Mouse (Mus musculus): ENCODE measurements at regions not wholly inside any gene's neighbourhood (a gene's known extent, or its start where the extent isn't known, plus 50 kb on each side); places are given as distances from the start of the nearest gene placed in this dataset.
"Not testable (repeated sequence)": the region's sequence is repeated elsewhere in the genome, so short reads cannot be mapped to it uniquely, and the experiment has no call there.

DNA sequence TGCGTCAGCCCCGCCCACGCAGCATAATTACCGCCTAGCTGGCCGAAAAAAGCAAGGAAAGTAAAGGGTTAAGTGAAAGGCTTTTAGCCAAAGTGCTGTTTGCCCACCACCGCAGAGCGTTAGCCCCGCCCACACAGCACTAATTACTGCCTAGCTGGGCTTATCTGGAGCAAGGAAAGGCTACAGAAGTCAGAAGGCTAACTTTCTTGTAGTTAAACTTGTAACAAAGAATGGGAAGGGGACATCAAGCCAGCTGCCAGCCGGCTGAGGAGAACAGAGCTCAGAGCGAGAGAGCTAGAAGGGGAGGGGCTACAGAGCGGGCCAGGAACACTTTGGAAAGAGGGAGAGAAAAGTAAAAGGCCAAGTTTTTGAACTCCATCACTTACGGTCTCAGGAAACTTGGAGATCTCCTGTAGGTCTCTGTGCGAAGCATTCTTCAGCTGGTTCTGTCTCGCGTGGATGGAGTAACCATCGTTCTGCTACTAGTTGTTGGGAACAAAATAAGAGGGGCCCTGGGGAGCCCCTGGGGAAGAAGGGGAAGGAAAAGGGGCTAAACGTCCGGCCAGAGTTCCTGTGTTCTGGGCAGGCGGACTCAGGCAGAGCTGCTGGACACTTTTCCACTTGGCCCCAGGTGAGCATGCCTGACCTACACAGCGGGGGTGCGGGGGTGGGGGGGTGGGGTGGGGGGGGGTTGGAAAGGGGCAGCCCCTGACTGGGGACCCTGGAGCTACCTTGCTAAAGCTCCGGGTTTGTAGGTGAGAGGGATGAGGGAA is 98.3 kb downstream of the 1700018G05Rik start:
- Histone ChIP-seq H3K9ac (ENCODE audit: control insufficient read depth, low read depth, low read length, poor library complexity, severe bottlenecking) (no peak overlapping the region), H3K36me3 (ENCODE audit: control insufficient read depth in 1 of 2, insufficient read depth in 2 of 2, low read length in 2 of 2) (no peaks in the 10 kb centered on the region), H3K4me3 (ENCODE audit: control insufficient read depth in 1 of 2, insufficient read depth in 1 of 2, low read depth in 2 of 2, low read length in 2 of 2) (no peak overlapping the region), H3K27ac (ENCODE audit: control insufficient read depth, low read depth, low read length) (no peak overlapping the region), H3K79me2 (ENCODE audit: control insufficient read depth, insufficient read depth, low read length, poor library complexity) (no peaks in the 10 kb centered on the region), H3K27me3 (ENCODE audit: control insufficient read depth in 1 of 2, insufficient read depth in 2 of 2, low read length in 2 of 2) (no peaks in the 10 kb centered on the region), H3K9me3 (replicated peaks; ENCODE audit: insufficient read depth, low read length) (no peaks in the 10 kb centered on the region), H3K4me1 (ENCODE audit: control insufficient read depth in 1 of 2, insufficient read depth in 2 of 2, low read length in 2 of 2) (no peaks in the 10 kb centered on the region)
- DNase-seq (ENCODE audit: low read depth, low spot score), result no peak
- TF ChIP-seq SIN3A (IDR thresholded peaks at IDR 0.05; ENCODE audit: low read length), result no peak
- no peak for TF ChIP-seq ETS1 (IDR thresholded peaks at IDR 0.05; ENCODE audit: low read depth, low read length)
- no peak for TF ChIP-seq E2F4 (IDR thresholded peaks at IDR 0.05; ENCODE audit: borderline replicate concordance, low read depth, low read length)
- TF ChIP-seq HCFC1 (IDR thresholded peaks at IDR 0.05; ENCODE audit: low read depth, low read length), result no peak
- no peak for TF ChIP-seq KAT2A (conservative IDR thresholded peaks at IDR 0.05; ENCODE audit: low read depth, low read length)
- TF ChIP-seq GABPA (IDR thresholded peaks at IDR 0.05; ENCODE audit: low read depth, low read length), result no peak
- no peak for TF ChIP-seq MYB (IDR thresholded peaks at IDR 0.05; ENCODE audit: low read depth, low read length)
- TF ChIP-seq SMC3 (IDR thresholded peaks at IDR 0.05; ENCODE audit: low read depth, low read length), result no peak

DNA sequence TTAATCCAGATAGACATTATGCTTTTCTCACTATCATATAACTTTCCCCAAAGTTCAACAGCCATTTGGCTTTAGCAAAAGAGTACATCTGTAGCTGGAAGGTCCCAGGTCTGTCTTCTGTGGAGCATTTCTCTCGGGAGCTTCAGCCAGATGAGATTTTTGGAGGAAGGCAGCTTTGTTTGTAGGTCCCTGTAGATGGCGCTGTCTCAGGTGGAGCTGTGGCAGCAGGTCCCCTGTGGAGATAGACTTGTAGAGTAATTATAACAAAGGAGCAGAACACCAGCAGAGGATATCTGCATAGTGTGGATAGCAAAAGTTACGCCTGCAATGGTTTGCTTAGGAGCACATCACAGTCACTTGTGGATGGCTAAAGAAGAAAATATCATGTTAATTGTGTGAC is 97.3 kb downstream of the 1700018G05Rik start:
- not testable (repeated sequence) for H3K36me3 ChIP-seq (ENCODE audit: control insufficient read depth in 1 of 2, insufficient read depth in 2 of 2, low read length in 2 of 2); H3K9me3 ChIP-seq (replicated peaks; ENCODE audit: insufficient read depth, low read length); H3K4me1 ChIP-seq (ENCODE audit: control insufficient read depth in 1 of 2, insufficient read depth in 2 of 2, low read length in 2 of 2); H3K27me3 ChIP-seq (ENCODE audit: control insufficient read depth in 1 of 2, insufficient read depth in 2 of 2, low read length in 2 of 2); H3K27ac ChIP-seq (ENCODE audit: control insufficient read depth, low read depth, low read length); H3K4me3 ChIP-seq (ENCODE audit: control insufficient read depth in 1 of 2, insufficient read depth in 1 of 2, low read depth in 2 of 2, low read length in 2 of 2); H3K79me2 ChIP-seq (ENCODE audit: control insufficient read depth, insufficient read depth, low read length, poor library complexity); H3K9ac ChIP-seq (ENCODE audit: control insufficient read depth, low read depth, low read length, poor library complexity, severe bottlenecking); DNase-seq (ENCODE audit: low read depth, low spot score)

DNA sequence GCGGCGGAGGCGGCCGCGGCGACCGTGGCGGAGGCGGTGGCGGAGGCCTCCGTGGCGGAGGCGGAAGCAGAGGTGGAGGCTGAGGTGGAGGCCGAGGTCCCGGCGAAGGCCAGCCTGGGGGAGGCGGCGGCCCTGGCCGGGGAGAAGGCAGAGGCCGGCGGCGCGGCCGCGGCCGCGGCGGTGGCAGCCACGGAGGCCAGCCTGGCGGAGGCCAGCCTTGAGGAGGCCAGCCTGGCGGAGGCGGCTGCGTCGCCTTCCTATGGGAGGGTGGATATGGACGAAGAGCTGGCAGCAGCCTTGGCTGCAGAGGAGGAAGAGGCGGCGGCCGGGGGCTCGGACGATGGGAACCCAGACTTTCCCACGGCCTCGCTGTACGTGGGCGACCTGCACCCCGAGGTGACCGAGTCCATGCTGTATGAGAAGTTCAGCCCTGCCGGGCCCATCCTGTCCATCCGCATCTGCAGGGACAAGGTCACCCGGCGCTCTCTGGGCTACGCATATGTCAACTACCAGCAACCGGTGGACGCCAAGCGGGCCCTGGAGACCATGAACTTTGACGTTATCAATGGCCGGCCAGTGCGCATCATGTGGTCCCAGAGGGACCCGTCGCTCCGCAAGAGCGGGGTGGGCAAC is 85.4 kb downstream of the 1700018G05Rik start:
- H3K79me2 ChIP-seq (ENCODE audit: control insufficient read depth, insufficient read depth, low read length, poor library complexity); H3K9me3 ChIP-seq (replicated peaks; ENCODE audit: insufficient read depth, low read length); H3K4me3 ChIP-seq (ENCODE audit: control insufficient read depth in 1 of 2, insufficient read depth in 1 of 2, low read depth in 2 of 2, low read length in 2 of 2); H3K9ac ChIP-seq (ENCODE audit: control insufficient read depth, low read depth, low read length, poor library complexity, severe bottlenecking); H3K27ac ChIP-seq (ENCODE audit: control insufficient read depth, low read depth, low read length); H3K27me3 ChIP-seq (ENCODE audit: control insufficient read depth in 1 of 2, insufficient read depth in 2 of 2, low read length in 2 of 2); H3K4me1 ChIP-seq (ENCODE audit: control insufficient read depth in 1 of 2, insufficient read depth in 2 of 2, low read length in 2 of 2); DNase-seq (ENCODE audit: low read depth, low spot score); H3K36me3 ChIP-seq (ENCODE audit: control insufficient read depth in 1 of 2, insufficient read depth in 2 of 2, low read length in 2 of 2): not testable (repeated sequence)

DNA sequence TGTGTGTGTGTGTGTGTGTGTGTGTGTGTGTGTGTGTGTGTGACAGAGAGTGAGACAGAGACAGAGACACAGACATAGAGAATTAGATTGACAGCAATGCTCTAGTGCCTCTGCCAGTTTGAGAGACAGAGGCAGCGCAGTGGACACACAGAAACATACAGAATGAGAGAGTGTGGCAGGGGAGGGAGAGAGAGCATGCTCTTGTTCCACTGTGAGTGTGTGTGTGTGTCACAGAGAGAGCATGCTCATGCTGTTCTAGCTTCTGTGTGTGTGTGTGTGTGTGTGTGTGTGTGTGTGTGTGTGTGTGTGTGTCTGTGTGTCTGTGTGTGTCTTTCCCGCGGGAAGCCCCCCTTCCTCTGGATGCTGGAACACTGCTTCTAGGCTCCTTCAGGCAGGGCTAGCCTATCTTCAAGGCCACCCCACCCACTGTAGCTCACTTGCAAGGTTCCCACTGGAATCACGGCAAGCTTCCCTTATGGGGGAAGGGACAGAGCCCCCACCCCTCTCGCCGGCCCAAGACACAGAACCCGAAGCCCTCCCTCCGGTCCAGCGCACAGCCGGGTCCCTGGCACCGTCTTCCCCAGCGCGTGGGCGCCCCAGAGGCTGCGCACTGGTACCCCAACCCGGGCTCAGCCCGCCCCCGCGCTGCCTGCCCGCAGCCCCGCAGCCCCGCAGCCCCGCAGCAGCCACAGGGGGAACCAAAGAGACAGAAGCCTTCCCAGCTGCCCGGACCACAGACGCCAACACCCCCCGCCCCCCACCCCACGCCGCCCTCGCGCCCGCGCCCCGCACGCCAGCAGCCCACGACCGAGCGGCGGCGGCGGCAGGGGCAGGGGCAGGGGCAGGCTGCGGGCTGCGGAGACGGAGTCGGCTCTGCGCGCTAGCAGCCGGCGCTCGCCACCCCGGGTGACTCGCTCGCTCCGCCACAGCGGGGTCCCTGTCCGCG is 84.4 kb downstream of the 1700018G05Rik start:
- H3K9me3 ChIP-seq (replicated peaks; ENCODE audit: insufficient read depth, low read length); H3K9ac ChIP-seq (ENCODE audit: control insufficient read depth, low read depth, low read length, poor library complexity, severe bottlenecking); H3K4me3 ChIP-seq (ENCODE audit: control insufficient read depth in 1 of 2, insufficient read depth in 1 of 2, low read depth in 2 of 2, low read length in 2 of 2); DNase-seq (ENCODE audit: low read depth, low spot score); H3K27me3 ChIP-seq (ENCODE audit: control insufficient read depth in 1 of 2, insufficient read depth in 2 of 2, low read length in 2 of 2); H3K36me3 ChIP-seq (ENCODE audit: control insufficient read depth in 1 of 2, insufficient read depth in 2 of 2, low read length in 2 of 2); H3K79me2 ChIP-seq (ENCODE audit: control insufficient read depth, insufficient read depth, low read length, poor library complexity); H3K27ac ChIP-seq (ENCODE audit: control insufficient read depth, low read depth, low read length); H3K4me1 ChIP-seq (ENCODE audit: control insufficient read depth in 1 of 2, insufficient read depth in 2 of 2, low read length in 2 of 2): not testable (repeated sequence)

DNA sequence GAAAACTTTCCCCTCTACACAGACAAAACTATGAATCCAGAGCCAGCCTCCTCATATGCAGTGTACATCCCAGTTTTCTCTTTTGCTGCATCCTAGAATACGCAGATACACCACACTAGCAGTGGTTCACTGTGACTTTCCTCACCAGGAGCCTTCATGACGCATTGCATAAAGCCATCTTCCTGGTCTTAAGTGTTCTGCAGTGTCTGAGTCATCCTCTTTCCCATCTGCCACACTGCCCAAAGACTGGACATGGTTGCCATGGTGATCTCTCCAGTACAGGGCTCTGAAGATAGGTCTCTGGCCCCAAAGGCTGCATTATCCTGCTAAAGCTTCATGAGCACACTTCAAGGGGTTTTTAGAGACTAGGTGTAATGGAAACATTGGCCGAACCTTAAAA is 65.8 kb downstream of the 1700018G05Rik start:
- not testable (repeated sequence) for H3K4me3 ChIP-seq (ENCODE audit: control insufficient read depth in 1 of 2, insufficient read depth in 1 of 2, low read depth in 2 of 2, low read length in 2 of 2); H3K79me2 ChIP-seq (ENCODE audit: control insufficient read depth, insufficient read depth, low read length, poor library complexity); H3K36me3 ChIP-seq (ENCODE audit: control insufficient read depth in 1 of 2, insufficient read depth in 2 of 2, low read length in 2 of 2); DNase-seq (ENCODE audit: low read depth, low spot score); H3K4me1 ChIP-seq (ENCODE audit: control insufficient read depth in 1 of 2, insufficient read depth in 2 of 2, low read length in 2 of 2); H3K9ac ChIP-seq (ENCODE audit: control insufficient read depth, low read depth, low read length, poor library complexity, severe bottlenecking); H3K27ac ChIP-seq (ENCODE audit: control insufficient read depth, low read depth, low read length); H3K27me3 ChIP-seq (ENCODE audit: control insufficient read depth in 1 of 2, insufficient read depth in 2 of 2, low read length in 2 of 2); H3K9me3 ChIP-seq (replicated peaks; ENCODE audit: insufficient read depth, low read length)
